Mouse (Mus musculus) embryonic facial prominence, embryonic 11.5 days (tissue): ENCODE measurements around the gene Dach1. TPM values are rescaled to one million over a fixed set of nuclear protein-coding genes. Genes with fewer than 3 reads are reported as not detected.

Experiments
- ATAC-seq: fragments of 200-750 bp; cut with Nextera tagmentation; replicated peaks from 2 replicates; pipeline ENCODE4 v1.8.0; 2017; ENCODE audit warnings: low read depth; ENCODE audit not compliant: insufficient number of reproducible peaks, low FRiP score, low TSS enrichment
- DNase-seq: peaks from one replicate; pipeline ENCODE4 v3.0.0-alpha.2; 2015; ENCODE audit warnings: low spot score
- H3K27ac ChIP-seq: fragments of 300-500 bp; sonication (generic); replicated peaks from 2 replicates; pipeline ENCODE4 v1.5.1; 2014; ENCODE audit warnings: mild to moderate bottlenecking, low read depth, low read length, control low read depth
- H3K27me3 ChIP-seq: fragments of 300-500 bp; sonication (generic); 2 replicates; pipeline ENCODE4 v1.6.1; 2014; ENCODE audit warnings: mild to moderate bottlenecking, low read length, moderate library complexity, mixed read lengths; ENCODE audit not compliant: control insufficient read depth, insufficient read depth
- H3K36me3 ChIP-seq: fragments of 300-500 bp; sonication (generic); replicated peaks from 2 replicates; pipeline ENCODE4 v1.6.1; 2014; ENCODE audit warnings: low read depth, mild to moderate bottlenecking, low read length, moderate library complexity, mixed read lengths; ENCODE audit not compliant: control insufficient read depth, insufficient read depth
- H3K4me1 ChIP-seq: fragments of 300-500 bp; sonication (generic); 2 replicates; pipeline ENCODE4 v1.6.1; 2014; ENCODE audit warnings: low read length, mixed read lengths; ENCODE audit not compliant: control insufficient read depth, insufficient read depth
- H3K4me2 ChIP-seq: fragments of 300-500 bp; sonication (generic); 2 replicates; pipeline ENCODE4 v1.6.1; 2014; ENCODE audit warnings: low read depth, mild to moderate bottlenecking, control low read depth, low read length, moderate library complexity
- H3K4me3 ChIP-seq: fragments of 300-500 bp; sonication (generic); 2 replicates; pipeline ENCODE4 v1.5.1; 2014; ENCODE audit warnings: low read depth, low read length, control low read depth
- H3K9ac ChIP-seq: fragments of 300-500 bp; sonication (generic); replicated peaks from 2 replicates; pipeline ENCODE4 v1.6.1; 2014; ENCODE audit warnings: mild to moderate bottlenecking, control low read depth, low read length
- H3K9me3 ChIP-seq: fragments of 300-500 bp; sonication (generic); replicated peaks from 2 replicates; pipeline ENCODE4 v1.6.1; 2016; ENCODE audit warnings: mild to moderate bottlenecking, low read length, inconsistent platforms, mixed read lengths; ENCODE audit not compliant: control insufficient read depth
- WGBS: fragments of 180-500 bp; shearing (Covaris S2); extraction: QIAGEN DNeasy Blood & Tissue Kit; methylation state at CpG from one replicate; pipeline ENCODE4 v1.1.7; 2014; 5-methylcytosine and 5-hydroxymethylcytosine counted together
- polyA plus RNA-seq: library from polyadenylated mRNA; unstranded; fragments of >200 nt; fragmentation: Nextera tagmentation; extraction: Ambion mirVana; gene quantifications from 2 replicates; pipeline ENCODE4 v1.2.1, GENCODE M21; 2014

The Dach1 gene
- polyA plus RNA-seq, 1 experiment from 2014 or later: 11.5 TPM

DNA sequence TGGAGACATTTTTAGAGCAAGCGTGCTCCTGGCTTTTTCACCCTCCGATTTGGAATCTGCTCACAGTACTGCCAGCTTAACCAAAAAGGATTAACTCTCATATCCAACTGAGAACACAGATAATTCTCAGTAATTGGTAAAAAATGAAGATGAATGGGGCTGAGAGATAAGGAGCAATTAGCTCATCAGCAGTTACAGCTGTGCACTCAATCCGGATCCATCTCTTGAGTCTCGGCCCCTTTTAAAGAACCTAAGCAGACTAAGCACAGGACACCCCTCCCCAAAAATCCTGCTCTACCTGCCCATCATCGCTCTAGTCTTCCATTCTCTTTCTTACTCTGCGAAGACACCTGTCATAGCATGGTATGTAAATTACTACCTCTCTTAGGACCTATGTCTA, 205.9 kb downstream of the Dach1 start:
- H3K9ac ChIP-seq: no peak overlapping the region
- no peak overlapping the region for H3K4me2 ChIP-seq
- DNase-seq: no peak
- H3K4me3 ChIP-seq: no peak overlapping the region
- no peaks in the 10 kb centered on the region for H3K4me1 ChIP-seq
- H3K27ac ChIP-seq: no peak overlapping the region
- ATAC-seq: no peak
- WGBS: 85% methylated on average over 6 of the region's 6 CpGs
- H3K27me3 ChIP-seq: no peaks in the 10 kb centered on the region
- no peaks in the 10 kb centered on the region for H3K36me3 ChIP-seq
- H3K9me3 ChIP-seq: no peaks in the 10 kb centered on the region

DNA sequence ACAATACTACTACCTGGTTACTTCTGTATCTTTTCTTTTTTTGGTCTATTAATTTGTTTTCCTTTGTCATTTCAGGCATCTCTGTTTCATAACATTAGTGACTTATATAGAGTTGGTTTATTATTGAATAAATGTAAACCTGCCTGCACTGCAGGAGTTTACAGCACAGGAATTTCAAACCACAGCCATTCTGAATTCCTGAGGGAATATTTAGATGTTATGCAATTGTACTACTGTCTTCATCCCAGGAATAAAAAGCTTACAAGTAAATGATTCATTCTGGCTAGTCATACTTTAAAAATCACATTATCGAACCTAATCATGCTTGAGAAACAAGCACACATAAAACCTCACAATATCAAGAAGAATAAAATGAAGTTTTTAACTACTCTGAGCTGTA, 213.2 kb downstream of the Dach1 start:
- no peaks in the 10 kb centered on the region for H3K27me3 ChIP-seq
- no peaks in the 10 kb centered on the region for H3K36me3 ChIP-seq
- H3K4me2 ChIP-seq: no peak overlapping the region
- no peak overlapping the region for H3K27ac ChIP-seq
- WGBS: 93% methylated on average over 1 of the region's 1 CpGs
- H3K9me3 ChIP-seq: no peaks in the 10 kb centered on the region
- no peaks in the 10 kb centered on the region for H3K4me1 ChIP-seq
- H3K9ac ChIP-seq: no peak overlapping the region
- H3K4me3 ChIP-seq: no peak overlapping the region
- ATAC-seq: no peak
- DNase-seq: no peak

DNA sequence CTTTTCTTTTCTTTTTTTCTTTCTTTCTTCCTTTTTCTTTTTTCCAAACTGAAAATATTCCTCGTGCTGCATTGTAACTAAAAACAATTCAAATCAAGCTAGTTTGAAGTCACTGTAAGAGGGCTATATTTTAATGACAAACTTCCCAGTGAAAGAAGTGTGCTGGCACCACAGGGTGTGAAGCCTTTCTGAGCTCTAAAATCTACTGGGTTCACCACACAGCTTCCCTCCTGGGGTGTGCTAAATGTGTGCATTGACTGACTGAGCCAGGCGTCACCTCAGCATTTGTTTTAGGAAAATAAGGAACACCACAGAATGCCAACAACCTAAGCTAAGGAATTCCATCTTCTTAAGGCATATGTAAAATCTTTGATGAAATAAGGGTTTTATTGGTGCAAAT, 224.1 kb downstream of the Dach1 start:
- 49% methylated on average over 2 of the region's 2 CpGs for WGBS
- Histone ChIP-seq H3K36me3 (no peaks in the 10 kb centered on the region), H3K27me3 (no peaks in the 10 kb centered on the region), H3K4me2 (no peak overlapping the region), H3K4me1 (no peaks in the 10 kb centered on the region), H3K27ac (no peak overlapping the region), H3K4me3 (no peak overlapping the region), H3K9ac (no peak overlapping the region), H3K9me3 (no peaks in the 10 kb centered on the region)
- ATAC-seq (no peak), DNase-seq (no peak)

GRCm38 (mm10) chr14:97944643-97945268, 224.8 kb downstream of the Dach1 start:
- no peak for ATAC-seq
- H3K9ac ChIP-seq: no peak overlapping the region
- DNase-seq: no peak
- no peaks in the 10 kb centered on the region for H3K4me1 ChIP-seq
- no peaks in the 10 kb centered on the region for H3K36me3 ChIP-seq
- H3K27ac ChIP-seq: no peak overlapping the region
- WGBS: 73% methylated on average over 9 of the region's 9 CpGs
- H3K4me3 ChIP-seq: no peak overlapping the region
- H3K9me3 ChIP-seq: no peaks in the 10 kb centered on the region
- H3K27me3 ChIP-seq: no peaks in the 10 kb centered on the region
- H3K4me2 ChIP-seq: no peak overlapping the region

DNA sequence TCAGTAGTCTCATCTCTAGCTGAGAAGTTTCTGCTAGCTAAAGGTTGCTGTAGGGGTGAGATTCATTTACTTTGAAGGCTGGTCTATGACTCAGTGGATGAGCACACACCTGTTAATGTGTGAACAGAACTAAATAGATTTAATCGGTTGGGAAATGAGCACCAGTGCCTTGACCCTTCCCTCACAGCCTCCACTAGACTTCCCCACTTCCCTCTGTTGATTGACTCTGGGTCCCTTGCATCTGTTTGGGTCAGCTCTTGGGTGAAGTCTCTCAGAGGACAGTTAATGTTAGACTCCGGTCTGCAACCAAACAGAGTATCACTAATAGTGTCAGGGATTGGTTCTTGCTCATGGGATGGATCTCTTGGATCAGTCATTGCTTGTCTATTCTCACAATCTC, 227.2 kb downstream of the Dach1 start:
- 95% methylated on average over 2 of the region's 2 CpGs for WGBS
- no peak for ATAC-seq
- no peaks in the 10 kb centered on the region for H3K9me3 ChIP-seq

DNA sequence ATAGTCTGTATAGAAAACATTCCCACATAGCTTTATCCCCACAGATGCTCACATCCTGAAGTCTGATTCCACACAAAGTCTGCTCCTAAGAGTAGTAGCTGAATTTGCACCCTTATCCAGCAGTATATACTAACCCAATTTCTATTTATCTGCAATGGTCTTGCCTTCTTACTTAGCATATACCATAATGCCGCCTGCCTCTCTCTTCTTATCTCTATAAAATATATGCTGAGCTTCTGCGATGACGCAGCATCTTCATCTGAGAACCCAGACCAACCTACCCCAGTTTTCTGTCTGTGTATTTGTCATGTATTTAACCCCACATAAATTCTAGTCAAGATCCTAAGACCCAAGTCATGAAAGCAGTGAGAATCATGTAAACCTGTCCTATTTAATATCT, 272.9 kb downstream of the Dach1 start:
- Histone ChIP-seq H3K27ac (no peak overlapping the region), H3K4me2 (no peak overlapping the region), H3K27me3 (no peaks in the 10 kb centered on the region), H3K9ac (no peak overlapping the region), H3K4me3 (no peak overlapping the region), H3K9me3 (no peaks in the 10 kb centered on the region), H3K4me1 (no peaks in the 10 kb centered on the region), H3K36me3 (no peaks in the 10 kb centered on the region)
- ATAC-seq (no peak), DNase-seq (no peak)
- 92% methylated on average over 3 of the region's 3 CpGs for WGBS

More for the DNA sequence above, 227.2 kb downstream of the Dach1 start:
- Histone ChIP-seq H3K9ac (no peak overlapping the region), H3K4me3 (no peak overlapping the region), H3K27me3 (no peaks in the 10 kb centered on the region), H3K36me3 (no peaks in the 10 kb centered on the region), H3K4me2 (no peak overlapping the region), H3K27ac (no peak overlapping the region), H3K4me1 (no peaks in the 10 kb centered on the region)
- no peak for DNase-seq

DNA sequence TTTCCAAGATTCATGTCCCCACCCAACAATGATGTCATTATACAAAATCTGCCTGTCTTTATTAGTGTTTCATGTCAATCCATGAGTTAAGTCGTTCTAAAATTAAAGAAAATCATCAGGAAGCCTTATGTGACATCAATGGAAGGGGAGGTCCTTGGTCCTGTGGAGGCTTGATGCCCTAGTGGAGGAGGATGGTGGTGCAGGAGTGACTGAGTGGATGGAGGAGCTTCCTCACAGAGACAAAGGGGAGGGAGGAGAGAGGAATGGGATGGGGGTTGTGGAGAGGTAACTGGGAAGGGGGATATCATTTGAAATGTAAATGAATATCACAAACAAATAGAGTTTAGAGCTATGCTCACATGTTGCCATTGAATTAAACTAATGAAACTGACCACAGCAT, 287.6 kb downstream of the Dach1 start:
- H3K4me1 ChIP-seq: no peaks in the 10 kb centered on the region
- no peak overlapping the region for H3K4me3 ChIP-seq
- DNase-seq (no peak), ATAC-seq (no peak)
- no peaks in the 10 kb centered on the region for H3K27me3 ChIP-seq
- no peaks in the 10 kb centered on the region for H3K36me3 ChIP-seq
- 68% methylated on average over 1 of the region's 1 CpGs for whole genome bisulfite sequencing
- no peaks in the 10 kb centered on the region for H3K9me3 ChIP-seq
- no peak overlapping the region for H3K4me2 ChIP-seq
- H3K9ac ChIP-seq: no peak overlapping the region
- H3K27ac ChIP-seq: no peak overlapping the region

- Histone ChIP-seq H3K4me3 (no peak overlapping the region), H3K4me1 (no peaks in the 10 kb centered on the region), H3K9me3 (no peaks in the 10 kb centered on the region), H3K9ac (no peak overlapping the region), H3K4me2 (no peak overlapping the region), H3K36me3 (no peaks in the 10 kb centered on the region), H3K27me3 (no peaks in the 10 kb centered on the region), H3K27ac (no peak overlapping the region)
- DNase-seq (no peak), ATAC-seq (no peak)
- WGBS: 57% methylated on average over 2 of the region's 2 CpGs
Observed at GRCm38 (mm10) chr14:97871001-97871400, 298.6 kb downstream of the Dach1 start.
